Mouse (Mus musculus) testis, adult 2 months (tissue): ENCODE data around the gene Car9. TPM values are rescaled to one million over a fixed set of nuclear protein-coding genes. Genes with fewer than 3 reads are reported as not detected.

Experiments used
- H3K27ac ChIP-seq: fragments of 200-500 bp; 2 replicates; pipeline ENCODE4 v1.5.1; 2012; ENCODE audit warnings: low read depth, low read length; ENCODE audit not compliant: control insufficient read depth, insufficient read depth
- H3K27me3 ChIP-seq: fragments of 200-500 bp; 2 replicates; pipeline ENCODE4 v1.6.1; 2012; ENCODE audit warnings: mild to moderate bottlenecking, low read length, moderate library complexity; ENCODE audit not compliant: control insufficient read depth, insufficient read depth
- H3K36me3 ChIP-seq: fragments of 200-500 bp; 2 replicates; pipeline ENCODE4 v1.6.1; 2012; ENCODE audit warnings: mild to moderate bottlenecking, low read length; ENCODE audit not compliant: control insufficient read depth, insufficient read depth
- H3K4me1 ChIP-seq: fragments of 200-500 bp; 2 replicates; pipeline ENCODE4 v1.6.1; 2012; ENCODE audit warnings: low read length; ENCODE audit not compliant: control insufficient read depth, insufficient read depth
- H3K4me3 ChIP-seq: fragments of 200-500 bp; 2 replicates; pipeline ENCODE4 v1.5.1; 2012; ENCODE audit warnings: low read depth, mild to moderate bottlenecking, low read length, moderate library complexity, mixed read lengths; ENCODE audit not compliant: control insufficient read depth
- CTCF ChIP-seq: fragments of 200-500 bp; IDR thresholded peaks from 2 replicates; pipeline ENCODE4 v1.5.1; 2012; ENCODE audit warnings: low read depth, mild to moderate bottlenecking, inconsistent platforms, low read length, moderate library complexity; ENCODE audit not compliant: control insufficient read depth, insufficient read depth, insufficient replicate concordance
- POLR2A ChIP-seq: fragments of 200-500 bp; IDR thresholded peaks from 2 replicates; pipeline ENCODE4 v1.6.1; 2012; ENCODE audit warnings: low read depth, mild to moderate bottlenecking, inconsistent platforms, low read length, moderate library complexity; ENCODE audit not compliant: control insufficient read depth
- polyA plus RNA-seq: library from polyadenylated mRNA; depleted of rRNA; stranded (reverse); fragments of >200 nt; gene quantifications from 2 replicates; pipeline ENCODE4 v1.2.3, GENCODE M21; 2012

Car9 gene
- polyA plus RNA-seq, 1 experiment = 0.07 TPM

DNA sequence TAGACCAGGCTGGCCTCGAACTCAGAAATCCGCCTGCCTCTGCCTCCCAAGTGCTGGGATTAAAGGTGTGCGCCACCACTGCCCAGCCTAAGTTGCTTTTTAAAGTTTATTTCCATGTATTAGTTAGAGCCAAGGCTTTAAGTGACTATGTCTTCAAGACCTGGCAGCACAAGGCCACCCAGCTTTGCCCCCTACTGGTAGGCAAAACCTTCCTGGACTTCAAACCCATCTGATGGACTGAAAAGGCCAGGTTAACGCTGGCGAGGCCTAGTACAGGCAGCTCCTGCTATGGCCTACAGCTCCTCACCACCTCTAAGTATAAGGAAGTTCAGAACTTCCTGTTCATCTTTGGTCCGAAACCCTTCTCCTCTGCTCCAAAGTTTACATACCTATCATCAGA lies 30.2 kb upstream of the Car9 start:
- Histone ChIP-seq H3K36me3 (no peaks in the 10 kb centered on the region), H3K27me3 (no peaks in the 10 kb centered on the region), H3K4me3 (no peak overlapping the region), H3K27ac (no peak overlapping the region), H3K4me1 (peaks cover 14% of the 10 kb centered on the region)
- no peak for TF ChIP-seq CTCF
- TF ChIP-seq POLR2A = no peak

DNA sequence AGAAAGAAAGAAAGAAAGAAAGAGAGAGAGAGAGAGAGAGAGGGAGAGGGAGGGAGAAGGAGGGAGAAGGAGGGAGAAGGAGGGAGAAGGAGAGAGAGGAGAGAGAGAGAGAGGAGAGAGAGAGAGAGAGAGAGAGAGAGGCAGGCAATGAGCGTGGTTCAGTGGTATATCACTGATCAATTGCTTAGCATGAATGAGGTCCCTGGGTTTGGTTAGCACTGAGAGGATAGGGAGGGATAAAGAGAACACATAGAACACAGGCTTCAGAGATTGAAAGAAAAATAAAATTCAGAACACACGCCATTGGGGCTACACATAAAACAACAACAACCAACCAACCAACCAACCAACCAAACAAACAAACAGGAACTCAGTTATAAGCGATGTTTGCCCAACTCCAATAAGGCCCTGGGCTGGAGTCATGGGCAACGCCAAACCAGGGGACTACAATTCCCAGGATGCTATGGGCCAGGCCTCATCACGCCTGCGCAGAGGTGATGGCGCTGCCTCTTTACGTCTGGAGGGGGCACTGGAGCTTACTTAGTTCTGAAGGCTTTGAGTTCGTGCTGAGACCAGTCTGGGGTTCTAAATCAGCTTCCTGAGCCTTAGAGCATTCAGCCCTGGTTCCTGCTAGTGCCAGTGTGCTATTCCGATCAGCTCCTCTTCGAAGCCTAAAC lies 28.8 kb upstream of the Car9 start:
- peaks cover 15% of the 10 kb centered on the region for H3K4me1 ChIP-seq

DNA sequence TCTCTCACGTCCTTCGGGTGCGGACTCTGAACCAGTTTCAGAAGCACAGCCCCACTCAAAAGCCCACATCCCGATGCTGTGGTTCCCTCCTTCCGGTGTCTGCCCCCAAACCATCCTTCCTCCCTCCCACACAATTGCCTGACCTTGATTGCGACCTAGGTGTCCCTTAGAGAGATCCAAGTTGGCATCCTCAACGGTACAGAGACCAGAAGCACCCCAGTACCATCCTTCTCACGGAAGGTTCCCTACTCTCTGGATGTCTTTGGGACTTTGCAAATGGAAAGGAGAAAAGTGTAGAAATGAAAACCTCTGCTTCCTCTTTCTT lies 28.3 kb upstream of the Car9 start:
- TF ChIP-seq CTCF (no peak), POLR2A (no peak)
- Histone ChIP-seq H3K27me3 (no peaks in the 10 kb centered on the region), H3K36me3 (no peaks in the 10 kb centered on the region), H3K27ac (peak overlapping the region; percentile 81), H3K4me1 (peaks cover 19% of the 10 kb centered on the region), H3K4me3 (peak overlapping the region; percentile 86)

More for the DNA sequence above, 28.8 kb upstream of the Car9 start:
- H3K27me3 ChIP-seq = no peaks in the 10 kb centered on the region
- H3K36me3 ChIP-seq = no peaks in the 10 kb centered on the region
- peak overlapping the region; percentile 86 for H3K4me3 ChIP-seq
- peak; percentile 37; the same call in 1 of the 2 replicates for TF ChIP-seq CTCF
- TF ChIP-seq POLR2A = peak; percentile 40; the same call in 1 of the 2 replicates
- peak overlapping the region; percentile 81 for H3K27ac ChIP-seq

DNA sequence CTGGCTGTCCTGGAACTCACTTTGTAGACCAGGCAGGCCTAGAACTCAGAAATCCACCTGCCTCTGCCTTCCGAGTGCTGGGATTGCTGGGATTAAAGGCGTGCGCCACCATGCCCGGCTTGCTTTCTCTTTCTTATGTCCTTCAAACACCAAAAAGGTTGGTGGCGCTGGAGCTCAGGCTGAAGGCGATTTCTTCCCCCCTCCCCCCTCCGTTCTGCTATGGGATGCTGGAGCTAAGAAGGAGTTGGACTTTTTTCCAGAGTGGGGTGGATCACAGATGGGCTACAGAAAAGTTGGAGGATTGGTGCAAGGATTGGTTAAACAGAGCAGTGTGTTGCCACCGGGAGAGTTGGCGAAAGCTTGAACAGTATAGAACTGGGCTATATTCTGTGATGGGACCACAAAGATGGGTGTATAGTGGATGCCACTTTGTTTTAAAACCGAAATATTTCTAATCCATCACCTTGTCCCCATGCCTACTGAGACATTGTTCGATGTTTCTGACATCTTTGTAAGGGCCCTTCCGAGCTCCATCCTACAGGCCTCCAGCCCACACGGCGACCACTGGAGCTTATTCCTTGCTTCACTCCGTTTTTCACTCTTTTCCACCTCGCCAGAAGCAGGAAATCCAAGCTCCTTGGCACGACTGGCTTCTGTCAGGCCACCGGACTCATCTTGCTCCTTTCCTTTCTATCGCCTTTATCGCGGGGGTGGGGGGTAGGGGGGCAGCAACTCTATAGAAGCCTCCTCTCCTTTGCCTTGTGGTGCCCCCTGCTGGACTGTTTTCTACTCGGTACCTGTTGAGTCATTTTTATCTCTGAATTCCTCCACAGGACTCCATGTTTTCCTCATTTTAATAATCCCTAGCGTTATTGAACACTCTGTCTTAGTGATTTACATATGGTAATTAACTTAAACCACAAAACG lies 27.6 kb upstream of the Car9 start:
- H3K4me1 ChIP-seq = peaks cover 21% of the 10 kb centered on the region
- no peaks in the 10 kb centered on the region for H3K27me3 ChIP-seq
- TF ChIP-seq POLR2A (no peak), CTCF (peak; percentile 21; the same call in 1 of the 2 replicates)
- peak overlapping the region; percentile 72 for H3K4me3 ChIP-seq
- no peaks in the 10 kb centered on the region for H3K36me3 ChIP-seq
- H3K27ac ChIP-seq = no peak overlapping the region; the same call in 1 of the 2 replicates

DNA sequence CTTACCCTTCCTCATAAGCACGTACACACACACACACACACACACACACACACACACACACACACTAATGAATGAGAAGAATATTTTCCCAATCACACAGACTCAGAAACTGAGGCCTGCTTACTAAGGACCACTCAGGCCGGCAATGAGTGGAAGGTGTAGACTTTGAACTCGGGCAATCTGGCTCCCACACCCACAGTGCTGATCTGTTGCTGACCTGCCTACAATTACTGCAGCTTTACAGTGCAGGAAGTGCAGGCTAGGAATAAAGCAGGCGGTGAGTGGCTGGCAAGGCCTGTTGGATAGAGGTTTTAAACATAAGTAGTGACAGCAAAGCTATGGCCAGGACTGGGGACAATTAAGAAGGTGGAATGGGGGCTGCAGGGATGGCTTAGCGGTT lies 25.8 kb upstream of the Car9 start:
- Histone ChIP-seq H3K36me3 (no peaks in the 10 kb centered on the region), H3K4me1 (peaks cover 21% of the 10 kb centered on the region)
- TF ChIP-seq POLR2A (no peak), CTCF (no peak)

DNA sequence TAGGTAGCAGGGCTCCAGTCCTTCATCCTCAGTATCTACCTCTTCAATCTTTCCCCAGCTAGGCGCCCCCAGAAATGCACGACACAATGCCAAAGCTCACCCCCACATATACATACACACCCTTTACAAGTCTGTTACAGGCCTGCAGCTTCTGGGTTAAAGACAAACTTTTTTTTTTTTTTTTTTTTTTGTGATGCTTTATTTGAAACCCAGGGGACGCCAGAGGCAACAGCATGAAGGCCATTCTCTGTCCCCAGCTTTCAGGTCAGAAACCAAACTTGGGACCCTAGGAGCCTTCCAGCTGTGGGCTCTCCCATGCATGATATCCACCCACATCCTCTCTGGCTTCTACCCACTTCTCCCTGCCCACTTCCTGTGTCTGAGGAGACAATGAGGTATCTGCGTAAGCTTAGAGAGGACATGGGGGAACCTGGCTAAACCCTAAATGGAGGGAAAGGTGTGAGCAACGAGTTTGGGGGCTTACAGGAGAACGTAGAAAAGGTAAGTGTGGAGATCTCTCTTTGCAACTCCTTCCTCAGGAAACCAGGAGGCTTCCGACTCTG lies 24.8 kb upstream of the Car9 start:
- no peak for TF ChIP-seq POLR2A
- TF ChIP-seq CTCF = no peak
- no peak overlapping the region for H3K4me3 ChIP-seq
- no peaks in the 10 kb centered on the region for H3K36me3 ChIP-seq
- no peak overlapping the region for H3K27ac ChIP-seq
- peaks cover 21% of the 10 kb centered on the region for H3K4me1 ChIP-seq
- H3K27me3 ChIP-seq = no peaks in the 10 kb centered on the region

More for the DNA sequence above, 25.8 kb upstream of the Car9 start:
- no peak overlapping the region for H3K27ac ChIP-seq
- no peaks in the 10 kb centered on the region for H3K27me3 ChIP-seq
- H3K4me3 ChIP-seq = no peak overlapping the region

DNA sequence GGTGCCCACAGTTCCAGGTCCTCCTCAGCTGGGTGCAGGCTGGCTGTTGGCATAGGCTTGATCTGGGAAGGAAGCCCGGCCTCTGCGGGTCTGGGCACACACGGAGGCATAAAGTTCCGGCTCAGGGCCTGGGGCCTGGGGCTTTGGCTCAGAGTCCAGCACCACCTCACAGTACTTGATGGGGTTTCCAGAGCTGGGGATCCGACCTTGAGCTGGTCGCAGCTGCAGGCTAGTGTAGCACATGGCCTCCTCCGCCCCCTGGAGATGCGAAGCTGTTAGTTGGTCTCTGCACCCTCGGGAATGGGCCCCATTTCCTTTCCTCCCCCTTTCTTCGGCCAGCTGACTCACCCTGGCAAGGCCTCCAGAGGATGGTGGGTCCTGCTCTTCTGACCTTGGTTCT lies 24.2 kb upstream of the Car9 start:
- Histone ChIP-seq H3K27me3 (no peaks in the 10 kb centered on the region), H3K27ac (no peak overlapping the region), H3K4me3 (no peak overlapping the region), H3K36me3 (no peaks in the 10 kb centered on the region), H3K4me1 (peaks cover 21% of the 10 kb centered on the region)
- no peak for TF ChIP-seq CTCF
- no peak for TF ChIP-seq POLR2A
